Mouse (Mus musculus) midbrain, embryonic 15.5 days (tissue): ENCODE measurements around the gene Galr2. TPM values are rescaled to one million over a fixed set of nuclear protein-coding genes. Genes with fewer than 3 reads are reported as not detected.

ENCODE experiments used
- ATAC-seq: fragments of 200-750 bp; cut with Nextera tagmentation; replicated peaks from 2 replicates; pipeline ENCODE4 v1.8.0; 2017; ENCODE audit warnings: moderate TSS enrichment
- H3K27ac ChIP-seq: fragments of 300-500 bp; sonication (generic); 2 replicates; pipeline ENCODE4 v1.5.1; 2015; ENCODE audit warnings: mild to moderate bottlenecking, inconsistent platforms
- H3K27me3 ChIP-seq: fragments of 300-500 bp; sonication (generic); replicated peaks from 2 replicates; pipeline ENCODE4 v1.6.1; 2015; ENCODE audit warnings: inconsistent platforms
- H3K36me3 ChIP-seq: fragments of 300-500 bp; sonication (generic); replicated peaks from 2 replicates; pipeline ENCODE4 v1.6.1; 2015; ENCODE audit warnings: inconsistent platforms
- H3K4me1 ChIP-seq: fragments of 300-500 bp; sonication (generic); 2 replicates; pipeline ENCODE4 v1.6.1; 2015; ENCODE audit warnings: inconsistent platforms
- H3K4me2 ChIP-seq: fragments of 300-500 bp; sonication (generic); 2 replicates; pipeline ENCODE4 v1.6.1; 2015; ENCODE audit warnings: inconsistent platforms, mild to moderate bottlenecking, moderate library complexity
- H3K4me3 ChIP-seq: fragments of 300-500 bp; sonication (generic); 2 replicates; pipeline ENCODE4 v1.5.1; 2015; ENCODE audit warnings: mild to moderate bottlenecking, inconsistent platforms
- H3K9ac ChIP-seq: fragments of 300-500 bp; sonication (generic); 2 replicates; pipeline ENCODE4 v1.6.1; 2015; ENCODE audit warnings: mild to moderate bottlenecking, inconsistent platforms
- H3K9me3 ChIP-seq: fragments of 300-500 bp; sonication (generic); 2 replicates; pipeline ENCODE4 v1.6.1; 2016; ENCODE audit warnings: inconsistent platforms
- WGBS: fragments of 180-500 bp; shearing (Covaris S2); methylation state at CpG from one replicate; pipeline ENCODE4 v1.1.7; 2015; ENCODE audit warnings: mixed read lengths; 5-methylcytosine and 5-hydroxymethylcytosine counted together
- polyA plus RNA-seq: library from polyadenylated mRNA; unstranded; fragments of >200 nt; fragmentation: Nextera tagmentation; extraction: Ambion mirVana; gene quantifications from 2 replicates; pipeline ENCODE4 v1.2.1, GENCODE M21; 2015

The Galr2 gene
- polyA plus RNA-seq, 1 experiment from 2014 or later, result 0.45 TPM

DNA sequence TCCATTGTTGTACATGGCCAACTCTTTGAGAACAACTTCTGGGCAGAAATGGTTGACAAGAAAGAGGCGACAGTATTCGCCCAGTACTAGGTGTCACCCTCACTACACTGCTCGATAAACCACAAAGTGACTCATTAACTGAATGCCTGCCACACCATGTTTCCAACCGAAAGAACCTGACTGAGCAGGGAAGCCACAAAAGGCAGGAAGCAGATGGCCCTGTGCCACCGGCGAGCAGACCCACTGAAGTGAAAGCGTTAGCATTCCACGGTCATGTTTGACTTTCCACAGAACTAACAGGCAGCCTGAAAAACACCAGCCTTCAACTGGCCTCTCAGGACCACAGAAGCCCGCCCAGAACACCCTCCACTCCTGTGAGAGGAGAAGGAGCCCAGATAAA lies 26.1 kb upstream of the Galr2 start:
- H3K9ac ChIP-seq, result no peak overlapping the region
- H3K9me3 ChIP-seq, result no peaks in the 10 kb centered on the region
- no peaks in the 10 kb centered on the region for H3K4me1 ChIP-seq
- no peaks in the 10 kb centered on the region for H3K27me3 ChIP-seq
- peaks cover 54% of the 10 kb centered on the region for H3K36me3 ChIP-seq
- no peak overlapping the region for H3K27ac ChIP-seq
- H3K4me3 ChIP-seq, result no peak overlapping the region
- ATAC-seq, result no peak
- no peak overlapping the region for H3K4me2 ChIP-seq
- WGBS, result 94% methylated on average over 9 of the region's 9 CpGs

DNA sequence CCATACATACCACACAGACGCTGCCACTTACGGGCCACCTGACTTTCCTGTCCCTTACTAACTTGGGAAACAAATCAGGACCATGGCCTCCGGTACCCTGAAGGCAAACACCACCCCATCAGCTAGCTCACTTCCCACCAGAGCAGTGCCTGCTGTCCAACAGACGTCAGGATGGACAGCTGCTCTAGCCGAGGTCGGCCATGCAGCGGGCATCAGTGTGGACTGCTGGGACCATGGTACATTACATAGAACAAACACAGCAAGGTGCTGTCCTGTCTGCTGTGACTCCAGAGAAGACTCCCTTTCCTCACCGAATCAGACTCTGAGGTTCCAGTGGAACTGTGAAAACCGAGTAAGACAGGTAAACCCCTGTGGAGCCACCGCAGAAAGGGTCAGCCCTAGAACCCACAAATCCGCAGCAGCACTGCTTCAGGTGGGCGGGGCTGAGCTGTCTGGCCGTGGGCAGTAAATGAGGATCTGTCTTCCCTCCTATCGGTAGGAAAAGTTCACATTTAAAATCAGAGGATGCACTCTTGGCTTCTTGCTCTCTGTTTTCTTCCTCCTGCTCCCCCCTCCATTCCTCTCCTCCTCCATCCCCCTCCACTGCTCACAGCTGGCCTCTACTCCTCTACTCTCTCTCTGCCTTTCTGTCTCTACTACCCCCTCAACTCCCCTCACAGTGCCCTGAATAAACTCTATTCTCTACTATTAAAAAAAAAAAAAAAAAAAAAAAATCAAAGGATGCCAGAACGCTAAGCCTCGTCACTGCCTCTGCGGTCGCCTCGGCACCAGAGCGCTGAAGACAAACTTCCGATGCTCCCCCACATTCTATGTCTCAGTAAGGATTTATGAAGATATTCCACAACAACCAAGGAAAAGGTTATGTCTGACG lies 25.4 kb upstream of the Galr2 start:
- ATAC-seq, result no peak
- WGBS, result 90% methylated on average over 22 of the region's 22 CpGs
- peaks cover 55% of the 10 kb centered on the region for H3K36me3 ChIP-seq
- H3K4me1 ChIP-seq, result no peaks in the 10 kb centered on the region
- H3K4me3 ChIP-seq, result no peak overlapping the region
- no peak overlapping the region for H3K27ac ChIP-seq
- no peaks in the 10 kb centered on the region for H3K9me3 ChIP-seq
- H3K4me2 ChIP-seq, result no peak overlapping the region
- no peaks in the 10 kb centered on the region for H3K27me3 ChIP-seq
- no peak overlapping the region for H3K9ac ChIP-seq

DNA sequence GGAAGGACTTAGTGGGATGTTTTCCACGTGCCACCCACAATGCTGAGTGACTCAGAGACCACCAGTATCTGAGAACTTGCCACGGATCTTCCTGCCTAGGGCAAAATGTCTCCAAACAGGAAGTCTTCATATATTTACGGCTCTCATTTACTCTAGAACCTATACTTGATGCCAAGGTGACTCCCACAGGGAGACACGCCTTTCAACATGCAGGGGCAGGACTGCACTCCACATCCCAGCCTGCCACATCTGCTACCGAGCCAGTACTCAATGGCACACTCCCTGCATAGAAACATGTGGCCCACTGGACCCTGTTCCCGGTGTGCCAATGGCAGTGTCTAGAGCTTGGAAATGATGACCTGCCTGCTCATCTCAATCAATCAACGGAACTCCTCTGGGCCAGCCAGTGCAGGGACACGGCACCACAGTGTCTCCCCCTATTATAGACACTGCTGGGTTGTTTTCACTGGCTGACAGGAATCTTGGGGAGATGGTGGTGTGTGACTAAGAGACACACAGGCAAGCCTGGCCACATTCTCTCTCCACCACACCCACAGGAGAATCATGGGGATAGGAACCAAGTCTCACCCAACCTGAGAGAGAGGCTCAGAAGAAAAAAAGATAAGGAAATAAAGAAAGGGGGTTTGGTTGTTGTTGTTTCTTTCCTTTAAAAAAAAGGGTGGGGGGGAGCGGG lies 24.6 kb upstream of the Galr2 start:
- Histone ChIP-seq H3K9me3 (no peaks in the 10 kb centered on the region), H3K27me3 (no peaks in the 10 kb centered on the region), H3K9ac (no peak overlapping the region), H3K4me1 (no peaks in the 10 kb centered on the region), H3K4me3 (no peak overlapping the region), H3K4me2 (no peak overlapping the region), H3K27ac (no peak overlapping the region), H3K36me3 (peaks cover 55% of the 10 kb centered on the region)
- 93% methylated on average over 9 of the region's 9 CpGs for WGBS
- no peak for ATAC-seq

GRCm38 (mm10) chr11:116259461-116259860 lies 21.3 kb upstream of the Galr2 start:
- H3K9me3 ChIP-seq, result no peaks in the 10 kb centered on the region
- H3K36me3 ChIP-seq, result peaks cover 63% of the 10 kb centered on the region
- no peaks in the 10 kb centered on the region for H3K27me3 ChIP-seq
- no peak overlapping the region for H3K27ac ChIP-seq
- H3K4me1 ChIP-seq, result no peaks in the 10 kb centered on the region
- H3K9ac ChIP-seq, result no peak overlapping the region
- no peak overlapping the region for H3K4me2 ChIP-seq
- H3K4me3 ChIP-seq, result no peak overlapping the region
- ATAC-seq, result no peak
- 94% methylated on average over 8 of the region's 8 CpGs for WGBS

DNA sequence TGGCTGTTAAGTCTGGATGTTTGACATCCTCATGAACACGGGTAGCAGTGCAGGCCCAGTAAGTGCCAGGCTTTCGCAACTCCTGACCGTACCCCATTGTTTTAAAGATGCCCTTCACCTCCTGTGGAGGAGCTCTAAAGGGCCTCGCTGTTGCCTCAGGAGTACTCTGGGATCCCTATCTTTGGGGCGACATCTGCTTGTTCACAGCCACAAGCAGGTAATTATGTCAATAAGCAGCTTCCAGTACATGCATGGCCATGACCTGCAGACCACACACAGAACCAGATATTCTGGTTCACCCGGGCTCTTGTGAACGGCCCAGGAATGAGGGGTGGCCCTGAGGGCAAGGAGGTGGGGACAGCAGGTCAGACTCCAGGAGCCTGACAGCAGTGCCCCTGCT lies 20.5 kb upstream of the Galr2 start:
- 94% methylated on average over 7 of the region's 7 CpGs for WGBS
- ATAC-seq, result no peak
- Histone ChIP-seq H3K9ac (no peak overlapping the region), H3K27ac (no peak overlapping the region), H3K9me3 (no peaks in the 10 kb centered on the region), H3K4me1 (no peaks in the 10 kb centered on the region), H3K36me3 (peaks cover 68% of the 10 kb centered on the region), H3K4me2 (no peak overlapping the region), H3K4me3 (no peak overlapping the region), H3K27me3 (no peaks in the 10 kb centered on the region)

DNA sequence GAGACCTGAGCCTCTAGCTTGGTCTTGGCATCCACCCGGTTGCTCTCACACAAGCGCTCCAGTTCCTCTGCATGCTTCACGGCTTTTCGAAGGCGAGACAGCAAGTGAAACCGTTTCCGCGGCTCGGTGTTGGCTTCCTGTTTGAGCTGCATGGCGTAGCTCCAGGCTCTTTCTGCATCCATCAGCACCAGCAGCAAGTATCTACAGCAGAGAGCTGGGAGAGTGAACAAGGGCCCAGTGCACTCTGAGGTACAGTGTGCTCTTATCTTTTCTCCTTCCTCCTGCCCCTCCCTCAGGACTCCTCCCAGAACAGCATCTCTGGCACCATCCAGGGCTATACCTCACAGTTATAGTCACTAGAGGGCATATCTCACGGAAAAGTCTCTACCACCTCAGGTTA lies 15.4 kb upstream of the Galr2 start:
- Histone ChIP-seq H3K27me3 (no peaks in the 10 kb centered on the region), H3K9ac (no peak overlapping the region), H3K36me3 (peaks cover 76% of the 10 kb centered on the region), H3K27ac (no peak overlapping the region), H3K4me3 (no peak overlapping the region), H3K4me1 (no peaks in the 10 kb centered on the region), H3K9me3 (no peaks in the 10 kb centered on the region), H3K4me2 (no peak overlapping the region)
- ATAC-seq, result no peak
- WGBS, result 92% methylated on average over 11 of the region's 11 CpGs

- no peak overlapping the region for H3K4me2 ChIP-seq
- H3K27me3 ChIP-seq, result no peaks in the 10 kb centered on the region
- 95% methylated on average over 4 of the region's 4 CpGs for WGBS
- ATAC-seq, result no peak
- H3K9ac ChIP-seq, result no peak overlapping the region
- no peak overlapping the region for H3K4me3 ChIP-seq
- no peaks in the 10 kb centered on the region for H3K9me3 ChIP-seq
- peaks cover 71% of the 10 kb centered on the region for H3K36me3 ChIP-seq
- H3K4me1 ChIP-seq, result no peaks in the 10 kb centered on the region
- H3K27ac ChIP-seq, result no peak overlapping the region
These were observed 14.9 kb upstream of the Galr2 start for GRCm38 (mm10) chr11:116265850-116266249.

- 82% methylated on average over 8 of the region's 8 CpGs for WGBS
These were observed 13.1 kb upstream of the Galr2 start for GRCm38 (mm10) chr11:116267637-116268036.

GRCm38 (mm10) chr11:116268313-116268712 lies 12.4 kb upstream of the Galr2 start:
- Histone ChIP-seq H3K27ac (no peak overlapping the region), H3K9me3 (no peaks in the 10 kb centered on the region), H3K4me1 (peaks cover 19% of the 10 kb centered on the region), H3K9ac (no peak overlapping the region), H3K36me3 (peaks cover 46% of the 10 kb centered on the region), H3K4me3 (no peak overlapping the region), H3K4me2 (no peak overlapping the region), H3K27me3 (no peaks in the 10 kb centered on the region)
- no peak for ATAC-seq
- WGBS, result 95% methylated on average over 6 of the region's 6 CpGs

More at GRCm38 (mm10) chr11:116267637-116268036, 13.1 kb upstream of the Galr2 start:
- Histone ChIP-seq H3K4me1 (peaks cover 12% of the 10 kb centered on the region), H3K36me3 (peaks cover 53% of the 10 kb centered on the region), H3K9me3 (no peaks in the 10 kb centered on the region), H3K4me2 (no peak overlapping the region), H3K27ac (no peak overlapping the region), H3K9ac (no peak overlapping the region), H3K4me3 (no peak overlapping the region), H3K27me3 (no peaks in the 10 kb centered on the region)
- ATAC-seq, result no peak

DNA sequence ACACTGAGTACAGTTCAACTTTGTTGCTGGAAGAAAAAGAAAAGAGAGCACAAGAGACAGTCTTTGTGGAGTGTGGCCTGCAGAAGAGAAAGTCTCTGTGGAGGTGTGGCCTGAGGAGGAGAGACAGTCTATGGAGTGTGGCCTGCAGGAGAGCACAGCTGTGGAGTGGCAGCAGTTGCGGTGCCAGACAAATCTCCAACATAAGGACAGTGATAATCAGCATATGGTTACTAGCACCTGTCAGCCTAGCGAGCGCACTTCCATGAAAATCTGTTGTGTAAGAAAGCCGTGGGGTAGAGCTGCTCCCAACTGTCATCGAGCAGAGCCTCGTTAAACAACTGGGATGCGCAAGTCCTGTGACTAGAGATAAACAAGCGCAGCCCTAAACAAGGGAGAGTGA lies 11.2 kb upstream of the Galr2 start:
- ATAC-seq, result no peak
- peaks cover 37% of the 10 kb centered on the region for H3K36me3 ChIP-seq
- no peaks in the 10 kb centered on the region for H3K27me3 ChIP-seq
- H3K4me1 ChIP-seq, result peaks cover 23% of the 10 kb centered on the region
- no peak overlapping the region for H3K27ac ChIP-seq
- no peak overlapping the region for H3K4me2 ChIP-seq
- H3K9me3 ChIP-seq, result no peaks in the 10 kb centered on the region
- H3K9ac ChIP-seq, result no peak overlapping the region
- H3K4me3 ChIP-seq, result no peak overlapping the region
- 93% methylated on average over 8 of the region's 8 CpGs for WGBS

DNA sequence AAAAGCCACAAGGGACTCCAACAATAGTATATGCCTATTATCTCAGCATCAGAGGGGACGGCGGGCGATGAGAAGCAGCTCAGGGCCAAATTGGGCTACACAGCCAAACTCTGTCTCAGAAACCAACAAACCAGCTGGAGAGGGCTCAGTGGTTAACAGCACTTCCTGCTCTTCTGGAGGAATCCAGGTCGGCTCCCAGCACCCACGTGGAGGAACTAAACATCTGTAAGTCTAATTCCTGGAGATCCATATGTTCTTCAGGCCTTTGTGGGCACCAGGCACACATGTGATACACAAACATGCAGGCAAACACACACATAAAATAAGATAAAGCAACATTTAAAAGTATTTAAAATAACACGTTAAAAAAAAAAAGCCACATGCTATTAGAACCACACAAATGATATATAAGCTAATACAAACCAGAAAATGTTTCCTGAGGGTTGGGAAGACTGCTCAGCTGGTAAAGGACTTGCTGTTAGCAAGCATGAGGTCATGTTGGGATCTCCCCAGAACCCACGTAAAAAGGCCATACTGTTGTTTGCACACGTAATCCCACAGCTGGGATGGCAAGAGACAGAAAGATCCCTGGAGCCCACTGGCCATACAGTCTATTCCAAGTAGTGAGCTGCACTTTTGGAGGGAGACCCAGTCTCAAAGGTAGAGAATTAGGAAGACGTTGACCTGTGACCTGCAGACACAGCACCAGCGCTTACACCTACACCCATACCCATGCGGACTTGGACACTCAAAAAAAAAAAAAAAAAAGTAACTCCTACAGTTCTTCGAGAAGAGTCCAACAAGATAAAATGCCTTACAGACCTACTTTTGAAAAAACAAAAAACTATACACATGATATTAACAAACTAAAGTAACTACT lies 7.9 kb upstream of the Galr2 start:
- H3K27me3 ChIP-seq, result no peaks in the 10 kb centered on the region
- H3K4me2 ChIP-seq, result peak overlapping the region; percentile 89
- no peak overlapping the region for H3K27ac ChIP-seq
- H3K9me3 ChIP-seq, result no peaks in the 10 kb centered on the region
- peak overlapping the region; percentile 85 for H3K4me3 ChIP-seq
- ATAC-seq, result no peak
- H3K36me3 ChIP-seq, result peaks cover 9% of the 10 kb centered on the region
- H3K4me1 ChIP-seq, result peaks cover 28% of the 10 kb centered on the region
- 57% methylated on average over 12 of the region's 12 CpGs for WGBS
- H3K9ac ChIP-seq, result peak overlapping the region; percentile 73

DNA sequence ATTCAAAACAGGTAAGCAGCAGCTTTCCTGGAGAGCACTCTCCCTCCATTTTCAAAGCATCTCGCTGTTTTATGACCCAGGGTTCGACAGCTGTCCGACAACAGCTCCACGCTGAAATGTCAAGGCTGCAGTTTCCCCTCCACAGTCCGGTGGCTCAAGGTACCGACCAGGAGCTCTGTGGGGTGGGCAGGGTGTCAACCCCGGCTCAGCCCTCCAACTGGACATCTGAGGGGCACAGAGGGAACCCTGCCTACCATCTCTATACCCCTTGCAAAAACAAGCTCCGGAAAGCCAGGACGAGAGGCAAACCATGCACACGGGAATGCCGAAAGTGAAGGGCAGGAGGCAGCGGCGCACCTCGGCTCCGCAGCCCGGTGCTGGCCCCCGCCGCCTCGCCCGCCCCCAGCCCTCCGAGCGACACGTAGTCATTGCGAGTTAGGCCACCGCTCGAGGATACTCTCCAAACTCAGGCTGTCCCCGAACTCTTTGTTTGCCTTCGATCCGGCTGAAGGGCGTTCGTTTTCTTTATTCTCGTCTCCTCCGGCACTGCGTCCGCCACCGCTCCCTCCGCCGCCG lies 7.2 kb upstream of the Galr2 start:
- H3K9me3 ChIP-seq, result no peaks in the 10 kb centered on the region
- peak; percentile 79 for ATAC-seq
- H3K27ac ChIP-seq, result peak overlapping the region; percentile 84
- H3K4me3 ChIP-seq, result peak overlapping the region; percentile 85
- peaks cover 28% of the 10 kb centered on the region for H3K4me1 ChIP-seq
- peak overlapping the region; percentile 89 for H3K4me2 ChIP-seq
- H3K9ac ChIP-seq, result peak overlapping the region; percentile 73
- H3K36me3 ChIP-seq, result peaks cover 2% of the 10 kb centered on the region; the same call in 1 of the 2 replicates
- WGBS, result under 1% methylated on average over 39 of the region's 39 CpGs
- no peaks in the 10 kb centered on the region for H3K27me3 ChIP-seq
